Mouse (Mus musculus): ENCODE data around the gene Thbd. TPM values are rescaled to one million over a fixed set of nuclear protein-coding genes. Genes with fewer than 3 reads are reported as not detected.
A peak's percentile ranks its signal among the peaks of the same experiment; 100 is the strongest.

Gene Thbd
- polyA plus RNA-seq, 1 experiment from 2014 or later, result 54.1 TPM

DNA sequence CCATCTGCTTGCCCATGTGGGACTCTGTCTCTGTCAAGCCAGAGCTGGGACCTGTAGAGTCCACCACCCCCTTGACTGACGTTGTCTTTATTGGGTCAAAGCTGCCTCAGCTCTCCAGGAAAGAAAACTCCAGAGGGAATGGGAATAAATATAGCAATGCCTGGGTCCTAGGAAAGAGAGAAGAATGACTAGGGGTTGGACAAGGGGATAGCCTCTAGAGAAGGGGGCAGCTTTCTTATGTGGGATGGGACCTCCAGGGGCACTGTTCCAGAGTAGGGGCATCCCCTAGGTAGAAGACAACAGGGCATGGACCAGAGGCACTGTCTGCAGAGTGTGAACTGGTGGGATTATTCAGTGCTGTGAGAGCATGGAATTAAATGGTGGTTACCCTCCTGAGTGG lies 1.8 kb upstream of the Thbd start:
- no peak overlapping the region for H3K27ac ChIP-seq (ENCODE audit: low read depth)
- no peak overlapping the region for H3K4me3 ChIP-seq (ENCODE audit: low read depth, low read length)
- H3K36me3 ChIP-seq (ENCODE audit: control insufficient read depth, insufficient read depth, low read length), result no peaks in the 10 kb centered on the region
- ATAC-seq (replicated peaks; ENCODE audit: low FRiP score, low TSS enrichment, low read depth), result no peak
- no peaks in the 10 kb centered on the region for H3K9me3 ChIP-seq (ENCODE audit: control insufficient read depth, low read length)
- H3K27me3 ChIP-seq (replicated peaks; ENCODE audit: control insufficient read depth, insufficient read depth, low read length), result peaks cover 19% of the 10 kb centered on the region
- no peak overlapping the region for H3K9ac ChIP-seq (ENCODE audit: low read length)
- 92% methylated on average over 1 of the region's 1 CpGs for WGBS
- H3K4me1 ChIP-seq (replicated peaks; ENCODE audit: control insufficient read depth, insufficient read depth, low read length), result peaks cover 11% of the 10 kb centered on the region; the same call in 1 of the 2 replicates
- no peak overlapping the region for H3K4me2 ChIP-seq (ENCODE audit: low read length)
- DNase-seq (ENCODE audit: low spot score), result no peak

DNA sequence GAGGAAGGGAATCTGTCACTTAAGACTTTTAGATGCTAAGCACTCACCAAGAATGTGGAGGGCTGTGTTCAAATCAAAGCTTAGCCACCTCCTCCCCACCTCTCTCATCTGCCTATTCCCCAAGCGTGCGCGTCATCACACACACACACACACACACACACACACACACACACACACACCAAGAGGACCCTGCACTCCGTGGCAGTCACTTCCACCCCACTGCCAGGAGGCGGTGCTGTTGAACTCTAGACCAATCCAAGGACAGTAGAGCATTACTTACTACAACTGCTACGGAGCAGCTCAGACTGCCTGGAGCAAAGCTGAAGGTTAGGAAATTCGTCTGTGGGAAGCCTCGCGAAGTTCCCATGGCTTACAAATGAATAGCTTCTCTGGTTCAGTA lies 1.2 kb upstream of the Thbd start:
- H3K4me1 ChIP-seq (replicated peaks; ENCODE audit: control insufficient read depth, insufficient read depth, low read length), result peaks cover 11% of the 10 kb centered on the region; the same call in 1 of the 2 replicates
- no peaks in the 10 kb centered on the region for H3K9me3 ChIP-seq (ENCODE audit: control insufficient read depth, low read length)
- H3K36me3 ChIP-seq (ENCODE audit: control insufficient read depth, insufficient read depth, low read length), result no peaks in the 10 kb centered on the region
- H3K27ac ChIP-seq (ENCODE audit: low read depth), result no peak overlapping the region
- DNase-seq (ENCODE audit: low spot score), result peak; percentile 74
- peaks cover 21% of the 10 kb centered on the region for H3K27me3 ChIP-seq (replicated peaks; ENCODE audit: control insufficient read depth, insufficient read depth, low read length)
- H3K4me3 ChIP-seq (ENCODE audit: low read depth, low read length), result no peak overlapping the region
- peak; percentile 78 for ATAC-seq (replicated peaks; ENCODE audit: low FRiP score, low TSS enrichment, low read depth)
- H3K9ac ChIP-seq (ENCODE audit: low read length), result no peak overlapping the region
- WGBS, result 26% methylated on average over 9 of the region's 9 CpGs
- no peak overlapping the region for H3K4me2 ChIP-seq (ENCODE audit: low read length)

DNA sequence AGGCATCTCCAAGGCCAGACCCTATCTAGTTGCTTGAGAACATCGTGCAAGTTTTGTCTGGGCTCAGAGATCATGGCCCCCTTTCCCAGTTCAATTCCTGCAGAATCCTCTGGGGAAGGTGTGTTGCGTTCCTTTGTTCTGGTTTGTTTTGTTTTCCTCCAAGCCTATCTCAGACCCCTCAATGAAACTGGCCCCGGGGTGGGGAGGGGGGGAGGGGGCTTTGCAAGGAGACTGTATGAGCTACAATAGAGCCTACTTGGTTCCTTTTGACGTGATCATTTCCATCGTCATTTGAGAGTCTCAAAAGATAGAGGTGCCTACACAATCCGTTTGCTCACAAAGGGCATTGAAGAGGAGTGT lies 753 bp upstream of the Thbd start:
- H3K9me3 ChIP-seq (ENCODE audit: control insufficient read depth, low read length), result no peaks in the 10 kb centered on the region
- no peaks in the 10 kb centered on the region for H3K36me3 ChIP-seq (ENCODE audit: control insufficient read depth, insufficient read depth, low read length)
- 32% methylated on average over 6 of the region's 6 CpGs for WGBS
- ATAC-seq (replicated peaks; ENCODE audit: low FRiP score, low TSS enrichment, low read depth) (no peak), DNase-seq (ENCODE audit: low spot score) (no peak)
- H3K4me2 ChIP-seq (ENCODE audit: low read length), result peak overlapping the region; percentile 74
- H3K9ac ChIP-seq (ENCODE audit: low read length), result no peak overlapping the region
- peaks cover 21% of the 10 kb centered on the region for H3K27me3 ChIP-seq (replicated peaks; ENCODE audit: control insufficient read depth, insufficient read depth, low read length)
- peaks cover 11% of the 10 kb centered on the region; the same call in 1 of the 2 replicates for H3K4me1 ChIP-seq (replicated peaks; ENCODE audit: control insufficient read depth, insufficient read depth, low read length)
- peak overlapping the region; percentile 45; the same call in 1 of the 2 replicates for H3K4me3 ChIP-seq (ENCODE audit: low read depth, low read length)
- H3K27ac ChIP-seq (ENCODE audit: low read depth), result peak overlapping the region; percentile 34; the same call in 1 of the 2 replicates

DNA sequence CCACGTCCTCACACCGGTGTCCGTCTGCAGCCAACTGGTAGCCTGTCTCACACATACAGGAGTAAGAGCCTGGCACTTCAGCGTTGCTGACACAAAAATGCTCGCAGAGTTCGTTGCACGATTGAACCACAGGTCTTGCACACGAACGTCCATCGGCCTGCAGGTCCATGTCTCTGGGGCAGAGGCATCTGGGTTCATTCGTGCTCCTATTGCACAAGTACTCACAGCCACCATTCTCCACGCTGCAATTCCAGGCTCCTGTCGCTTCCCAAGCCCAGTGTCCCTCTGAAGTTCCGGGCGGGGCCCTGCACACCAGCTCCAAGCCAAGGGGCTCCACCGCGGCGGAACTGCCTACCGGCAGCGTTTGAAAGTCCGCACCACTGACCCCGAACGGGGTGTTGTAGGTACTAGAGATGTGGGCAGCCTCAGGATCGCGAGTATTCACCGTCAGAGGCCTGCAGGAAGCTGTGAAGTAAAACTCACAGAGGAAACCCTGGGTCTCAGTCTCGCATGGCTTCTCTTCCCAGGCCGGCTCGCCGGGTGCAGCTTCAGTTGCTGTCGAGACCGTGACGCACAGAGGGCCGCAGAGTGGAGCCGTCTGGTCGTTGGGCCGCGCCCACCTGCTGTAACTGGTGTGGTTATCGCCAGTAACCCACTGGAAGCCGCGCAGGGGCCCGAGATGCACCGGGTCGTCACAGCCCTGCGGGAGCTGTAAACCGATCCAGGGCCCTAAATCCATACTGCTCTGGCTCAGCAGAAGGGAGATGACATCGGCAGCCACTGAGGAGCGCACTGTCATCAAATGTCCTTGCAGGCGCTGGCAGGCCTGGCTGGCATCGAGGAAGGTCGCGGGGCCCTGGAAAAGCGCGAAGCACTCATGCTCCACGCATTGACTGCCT lies 768 bp downstream of the Thbd start:
- peak overlapping the region; percentile 46 for H3K9ac ChIP-seq (ENCODE audit: low read length)
- peak; percentile 16; the same call in 1 of the 2 replicates for ATAC-seq (replicated peaks; ENCODE audit: low FRiP score, low TSS enrichment, low read depth)
- H3K27ac ChIP-seq (ENCODE audit: low read depth), result peak overlapping the region; percentile 49
- H3K27me3 ChIP-seq (replicated peaks; ENCODE audit: control insufficient read depth, insufficient read depth, low read length), result peaks cover 21% of the 10 kb centered on the region
- H3K4me1 ChIP-seq (replicated peaks; ENCODE audit: control insufficient read depth, insufficient read depth, low read length), result peaks cover 11% of the 10 kb centered on the region; the same call in 1 of the 2 replicates
- no peaks in the 10 kb centered on the region for H3K9me3 ChIP-seq (ENCODE audit: control insufficient read depth, low read length)
- peak overlapping the region; percentile 45 for H3K4me3 ChIP-seq (ENCODE audit: low read depth, low read length)
- WGBS, result 10% methylated on average over 55 of the region's 55 CpGs
- peak overlapping the region; percentile 74 for H3K4me2 ChIP-seq (ENCODE audit: low read length)
- H3K36me3 ChIP-seq (ENCODE audit: control insufficient read depth, insufficient read depth, low read length), result no peaks in the 10 kb centered on the region
- peak; percentile 75 for DNase-seq (ENCODE audit: low spot score)

DNA sequence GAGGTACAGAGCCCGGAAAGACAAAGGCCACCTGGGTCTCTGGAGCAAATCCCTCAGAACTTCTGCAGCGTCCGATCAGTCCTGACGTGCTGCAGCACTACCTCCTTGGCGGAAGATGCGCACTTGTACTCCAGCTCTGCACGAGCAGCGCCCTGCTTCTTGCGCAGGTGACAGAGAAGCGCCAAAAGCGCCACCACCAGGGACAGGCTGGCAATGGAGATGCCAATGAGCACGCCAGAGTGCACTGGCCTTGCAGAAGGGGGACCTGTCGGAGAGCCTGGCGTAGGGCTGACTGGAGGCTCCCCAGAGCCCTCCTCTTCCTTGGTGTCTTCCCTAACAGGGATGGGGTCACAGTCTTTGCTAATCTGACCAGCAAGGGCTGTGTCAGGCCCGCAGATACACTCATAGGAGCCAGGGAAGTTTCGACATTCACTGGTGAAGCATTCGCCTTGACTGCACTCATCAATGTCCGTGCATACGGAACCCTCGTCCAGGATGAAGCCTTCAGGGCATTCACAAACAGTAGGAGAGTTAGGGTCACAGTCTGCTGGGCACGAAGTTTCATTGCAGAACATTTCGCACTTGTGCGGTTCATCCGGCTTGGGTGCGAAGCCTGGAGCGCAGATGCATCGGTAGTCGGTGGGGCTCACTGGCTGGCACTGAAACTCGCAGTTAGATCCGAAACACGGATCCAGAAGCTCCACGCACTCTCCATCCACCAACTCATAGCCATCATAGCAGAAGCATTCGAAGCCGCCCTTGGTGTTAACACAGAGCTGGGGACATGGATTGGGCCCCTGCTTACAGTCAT lies 1.6 kb downstream of the Thbd start:
- H3K4me1 ChIP-seq (replicated peaks; ENCODE audit: control insufficient read depth, insufficient read depth, low read length), result peaks cover 11% of the 10 kb centered on the region; the same call in 1 of the 2 replicates
- H3K9me3 ChIP-seq (ENCODE audit: control insufficient read depth, low read length), result no peaks in the 10 kb centered on the region
- H3K4me3 ChIP-seq (ENCODE audit: low read depth, low read length), result peak overlapping the region; percentile 45
- peak overlapping the region; percentile 74 for H3K4me2 ChIP-seq (ENCODE audit: low read length)
- no peaks in the 10 kb centered on the region for H3K36me3 ChIP-seq (ENCODE audit: control insufficient read depth, insufficient read depth, low read length)
- 0 out of 2 replicates have a peak overlapping the region, but pooled peaks have one; percentile 49 for H3K27ac ChIP-seq (ENCODE audit: low read depth)
- peaks cover 21% of the 10 kb centered on the region for H3K27me3 ChIP-seq (replicated peaks; ENCODE audit: control insufficient read depth, insufficient read depth, low read length)
- ATAC-seq (replicated peaks; ENCODE audit: low FRiP score, low TSS enrichment, low read depth) (no peak), DNase-seq (ENCODE audit: low spot score) (peak; percentile 68)
- H3K9ac ChIP-seq (ENCODE audit: low read length), result peak overlapping the region; percentile 46
- 19% methylated on average over 34 of the region's 34 CpGs for WGBS

DNA sequence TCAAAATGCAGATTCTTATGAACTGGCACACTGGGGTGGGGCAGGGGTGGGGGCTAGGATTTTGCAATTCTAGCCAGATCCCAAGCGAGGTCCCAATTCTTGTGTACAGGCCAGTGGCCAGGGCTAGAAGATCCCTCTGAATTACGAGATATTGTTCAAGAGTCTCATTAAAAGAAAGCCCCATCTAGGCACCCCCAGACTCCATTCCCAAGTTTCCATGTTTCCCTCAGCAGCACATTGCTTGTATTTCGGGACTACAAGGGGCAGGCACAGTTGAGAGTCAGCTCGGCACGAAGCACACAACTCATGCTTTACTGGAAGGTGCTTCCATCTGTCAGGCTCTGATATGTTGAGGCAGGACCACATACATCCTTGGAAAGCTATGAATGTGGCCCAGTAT lies 3.1 kb downstream of the Thbd start:
- Histone ChIP-seq H3K4me3 (ENCODE audit: low read depth, low read length) (peak overlapping the region; percentile 45), H3K9me3 (ENCODE audit: control insufficient read depth, low read length) (no peaks in the 10 kb centered on the region), H3K27me3 (replicated peaks; ENCODE audit: control insufficient read depth, insufficient read depth, low read length) (peaks cover 21% of the 10 kb centered on the region), H3K36me3 (ENCODE audit: control insufficient read depth, insufficient read depth, low read length) (no peaks in the 10 kb centered on the region), H3K27ac (ENCODE audit: low read depth) (no peak overlapping the region), H3K9ac (ENCODE audit: low read length) (peak overlapping the region; percentile 7; the same call in 1 of the 2 replicates), H3K4me1 (replicated peaks; ENCODE audit: control insufficient read depth, insufficient read depth, low read length) (peaks cover 17% of the 10 kb centered on the region), H3K4me2 (ENCODE audit: low read length) (peak overlapping the region; percentile 74)
- DNase-seq (ENCODE audit: low spot score), result no peak
- WGBS, result 64% methylated on average over 5 of the region's 5 CpGs
- ATAC-seq (replicated peaks; ENCODE audit: low FRiP score, low TSS enrichment, low read depth), result no peak

DNA sequence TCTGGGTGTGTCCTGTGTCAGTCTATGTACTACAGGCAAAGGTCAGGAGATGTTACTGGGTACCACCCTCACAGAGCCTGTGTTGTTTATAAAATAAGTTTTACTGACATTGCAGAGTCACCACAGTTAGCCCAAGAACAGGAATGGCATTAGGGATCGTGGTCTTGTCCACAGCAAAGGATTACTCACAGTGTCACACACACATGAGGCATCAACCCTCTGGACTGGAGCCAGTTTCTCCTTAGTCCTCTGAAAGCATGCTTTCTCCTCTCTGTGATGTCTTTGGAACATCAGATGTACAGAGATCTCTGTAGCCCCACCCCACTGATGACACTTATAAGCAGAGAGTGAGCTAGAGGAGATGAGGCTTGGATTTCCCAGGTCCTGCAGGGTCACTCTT lies 5.8 kb downstream of the Thbd start:
- peaks cover 20% of the 10 kb centered on the region for H3K4me1 ChIP-seq (replicated peaks; ENCODE audit: control insufficient read depth, insufficient read depth, low read length)
- no peaks in the 10 kb centered on the region for H3K36me3 ChIP-seq (ENCODE audit: control insufficient read depth, insufficient read depth, low read length)
- H3K4me2 ChIP-seq (ENCODE audit: low read length), result no peak overlapping the region
- ATAC-seq (replicated peaks; ENCODE audit: low FRiP score, low TSS enrichment, low read depth) (no peak), DNase-seq (ENCODE audit: low spot score) (no peak)
- no peak overlapping the region for H3K27ac ChIP-seq (ENCODE audit: low read depth)
- H3K9me3 ChIP-seq (ENCODE audit: control insufficient read depth, low read length), result no peaks in the 10 kb centered on the region
- no peak overlapping the region for H3K9ac ChIP-seq (ENCODE audit: low read length)
- peaks cover 17% of the 10 kb centered on the region for H3K27me3 ChIP-seq (replicated peaks; ENCODE audit: control insufficient read depth, insufficient read depth, low read length)
- no peak overlapping the region for H3K4me3 ChIP-seq (ENCODE audit: low read depth, low read length)
- WGBS, result 79% methylated on average over 1 of the region's 1 CpGs

DNA sequence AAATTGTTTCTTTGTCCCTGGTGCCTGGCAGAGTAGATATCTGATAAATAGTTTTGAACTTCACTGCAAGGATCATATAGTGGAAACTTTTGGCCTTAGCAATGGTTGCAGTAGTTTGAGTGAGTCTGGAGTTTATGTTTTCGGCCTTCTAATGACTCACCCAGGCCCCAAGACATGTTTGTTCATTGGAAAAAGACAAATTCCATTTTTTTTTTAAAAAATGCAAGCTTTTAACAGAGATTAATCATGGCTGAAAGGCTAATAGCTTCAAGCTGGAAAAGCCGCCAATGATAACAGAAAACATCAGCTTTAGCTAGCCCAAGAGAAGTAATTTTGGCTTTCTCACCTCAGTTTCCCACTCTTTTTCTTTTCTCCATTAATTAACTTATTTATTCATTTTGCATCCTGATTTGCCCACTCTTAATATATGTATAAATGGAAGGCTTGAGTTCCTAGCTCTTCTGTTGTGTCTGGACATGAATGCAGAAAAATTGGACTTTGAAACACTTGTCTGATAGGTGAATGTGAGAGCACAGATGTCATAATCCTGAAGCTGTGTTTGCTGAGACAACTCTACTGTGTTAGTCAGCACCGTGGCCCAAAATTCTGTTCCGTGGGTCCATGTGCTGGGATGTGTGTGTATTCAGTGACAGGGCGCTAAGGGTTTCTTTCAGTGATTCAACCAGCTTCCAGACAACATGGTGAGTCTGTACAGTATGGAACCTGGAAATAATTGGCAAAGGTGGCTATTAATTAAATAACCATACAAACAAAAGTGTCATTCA lies 8.9 kb downstream of the Thbd start:
- DNase-seq (ENCODE audit: low spot score), result no peak
- Histone ChIP-seq H3K36me3 (ENCODE audit: control insufficient read depth, insufficient read depth, low read length) (no peaks in the 10 kb centered on the region), H3K9ac (ENCODE audit: low read length) (no peak overlapping the region), H3K27me3 (replicated peaks; ENCODE audit: control insufficient read depth, insufficient read depth, low read length) (peaks cover 11% of the 10 kb centered on the region), H3K4me1 (replicated peaks; ENCODE audit: control insufficient read depth, insufficient read depth, low read length) (peaks cover 25% of the 10 kb centered on the region), H3K9me3 (ENCODE audit: control insufficient read depth, low read length) (no peaks in the 10 kb centered on the region), H3K4me3 (ENCODE audit: low read depth, low read length) (no peak overlapping the region), H3K27ac (ENCODE audit: low read depth) (no peak overlapping the region), H3K4me2 (ENCODE audit: low read length) (no peak overlapping the region)
- ATAC-seq (replicated peaks; ENCODE audit: low FRiP score, low TSS enrichment, low read depth), result no peak
- WGBS, result 90% methylated on average over 5 of the region's 5 CpGs

Measured in intestine, embryonic 14.5 days (tissue).